Mouse (Mus musculus): ENCODE data around the gene Psmd7. TPM values are rescaled to one million over a fixed set of nuclear protein-coding genes. Genes with fewer than 3 reads are reported as not detected.
"Not testable (repeated sequence)": the region's sequence is repeated elsewhere in the genome, so short reads cannot be mapped to it uniquely, and the experiment has no call there.

Gene Psmd7
- polyA plus RNA-seq (2012; rRNA removed) = 60.7 and 70.6 TPM in 2 replicates

DNA sequence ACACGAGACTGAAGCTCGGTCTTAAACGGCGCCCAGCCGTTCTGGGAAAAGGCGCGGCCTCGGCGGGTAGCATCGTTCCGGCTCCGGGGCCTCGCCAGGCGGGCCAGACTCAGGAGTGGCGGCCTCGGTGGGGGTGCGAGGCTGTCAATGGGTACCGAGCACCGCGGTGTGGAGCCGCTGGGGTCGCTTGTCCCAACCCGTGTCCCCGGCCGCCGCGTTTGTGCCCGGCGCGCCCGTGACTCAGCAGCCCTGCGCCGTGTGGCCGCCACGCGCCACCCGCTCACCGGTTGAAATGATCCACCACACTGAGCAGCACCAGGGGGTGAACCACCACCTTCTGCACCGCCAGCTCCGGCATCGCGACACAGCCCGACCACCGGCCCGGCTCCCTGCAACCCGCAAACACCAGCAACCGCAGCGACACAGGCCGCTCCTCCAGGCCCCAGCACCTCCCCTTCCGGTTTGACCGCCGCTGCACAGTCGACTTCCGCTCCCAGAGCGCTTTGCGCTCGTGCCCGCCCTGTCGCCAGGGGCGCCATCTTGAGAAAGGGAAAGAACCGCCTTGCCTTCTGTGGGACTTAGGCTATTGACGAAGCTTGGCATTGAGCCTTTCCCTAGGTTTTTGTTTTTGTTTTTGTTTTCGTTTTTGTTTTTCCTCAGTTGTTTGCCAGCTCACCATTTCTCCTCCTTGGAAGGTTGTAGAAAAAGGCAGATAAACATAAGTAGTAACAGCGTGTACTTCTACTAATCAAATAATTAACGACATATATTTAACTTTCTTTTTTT, at the start of gene Psmd7:
Gene Psmd7, minus strand, starts transcription at position 470 of the 786 bp plus-strand sequence.
- peak within 1 kb of the TSS; percentile 100 for H3K4me3 ChIP-seq (ENCODE audit: control insufficient read depth, low read depth, low read length)
- no peaks in the 10 kb centered on the region for H3K27me3 ChIP-seq (ENCODE audit: control insufficient read depth, insufficient read depth, low read length)
- TF ChIP-seq CTCF (IDR thresholded peaks at IDR 0.05; ENCODE audit: control insufficient read depth, insufficient read depth, insufficient replicate concordance, low read depth, low read length) (no peak), POLR2A (IDR thresholded peaks at IDR 0.05; ENCODE audit: control insufficient read depth, low read depth, low read length) (peak; percentile 96)
- H3K27ac ChIP-seq (ENCODE audit: control insufficient read depth, insufficient read depth, low read depth, low read length) = peak within 1 kb of the TSS; percentile 97
- peaks cover 3% of the 10 kb centered on the region for H3K4me1 ChIP-seq (ENCODE audit: control insufficient read depth, insufficient read depth, low read length)
- peaks cover 1% of the 10 kb centered on the region; the same call in 1 of the 2 replicates for H3K36me3 ChIP-seq (ENCODE audit: control insufficient read depth, insufficient read depth, low read length)

DNA sequence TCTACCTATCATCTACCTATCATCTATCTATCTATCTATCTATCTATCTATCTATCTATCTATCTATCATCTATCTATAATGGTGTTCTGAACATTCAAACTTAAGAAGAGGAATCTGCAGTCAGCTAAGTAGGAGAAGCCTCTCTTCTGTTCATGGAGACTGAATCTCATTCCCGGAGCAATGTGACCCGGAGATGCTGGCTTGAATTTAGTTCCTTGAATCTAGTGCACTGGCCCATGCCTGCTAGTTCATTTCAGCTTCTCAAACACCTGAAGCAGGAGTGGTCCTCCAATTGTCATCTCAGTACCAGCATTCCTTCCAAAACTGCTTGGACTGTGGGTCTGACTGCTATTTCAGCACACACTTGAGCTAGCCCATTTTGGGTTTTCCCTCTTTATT, 45.5 kb upstream of the Psmd7 start:
- TF ChIP-seq POLR2A (IDR thresholded peaks at IDR 0.05; ENCODE audit: control insufficient read depth, low read depth, low read length) (no peak), CTCF (IDR thresholded peaks at IDR 0.05; ENCODE audit: control insufficient read depth, insufficient read depth, insufficient replicate concordance, low read depth, low read length) (no peak)
- H3K36me3 ChIP-seq (ENCODE audit: control insufficient read depth, insufficient read depth, low read length) = no peaks in the 10 kb centered on the region
- peaks cover 5% of the 10 kb centered on the region for H3K4me1 ChIP-seq (ENCODE audit: control insufficient read depth, insufficient read depth, low read length)
- no peak overlapping the region for H3K27ac ChIP-seq (ENCODE audit: control insufficient read depth, insufficient read depth, low read depth, low read length)
- H3K27me3 ChIP-seq (ENCODE audit: control insufficient read depth, insufficient read depth, low read length) = no peaks in the 10 kb centered on the region
- H3K4me3 ChIP-seq (ENCODE audit: control insufficient read depth, low read depth, low read length) = no peak overlapping the region

DNA sequence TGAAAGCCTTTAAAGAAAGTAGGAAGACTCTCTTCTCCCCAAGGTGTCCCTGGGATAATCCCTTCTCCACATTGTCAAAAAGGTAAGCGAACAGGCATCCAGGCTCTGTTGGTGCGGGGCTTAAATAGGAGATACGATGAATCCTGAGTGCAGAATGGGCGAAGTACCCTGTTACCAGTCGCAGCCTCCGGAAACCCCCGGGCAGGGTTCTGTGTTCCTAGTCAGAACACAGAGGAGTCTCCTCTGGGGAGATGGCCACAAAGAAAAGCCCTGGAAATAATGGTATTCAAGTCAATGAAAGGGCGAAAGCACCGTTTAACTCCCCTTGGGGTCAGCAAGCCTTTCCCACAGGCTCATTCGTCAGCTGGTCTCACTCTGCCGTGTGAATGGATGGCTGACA, 41.4 kb upstream of the Psmd7 start:
- H3K27ac ChIP-seq (ENCODE audit: control insufficient read depth, insufficient read depth, low read depth, low read length) = no peak overlapping the region
- H3K4me1 ChIP-seq (ENCODE audit: control insufficient read depth, insufficient read depth, low read length) = peaks cover 5% of the 10 kb centered on the region
- no peak overlapping the region for H3K4me3 ChIP-seq (ENCODE audit: control insufficient read depth, low read depth, low read length)
- TF ChIP-seq POLR2A (IDR thresholded peaks at IDR 0.05; ENCODE audit: control insufficient read depth, low read depth, low read length) (no peak), CTCF (IDR thresholded peaks at IDR 0.05; ENCODE audit: control insufficient read depth, insufficient read depth, insufficient replicate concordance, low read depth, low read length) (no peak)
- H3K36me3 ChIP-seq (ENCODE audit: control insufficient read depth, insufficient read depth, low read length) = no peaks in the 10 kb centered on the region
- H3K27me3 ChIP-seq (ENCODE audit: control insufficient read depth, insufficient read depth, low read length) = no peaks in the 10 kb centered on the region

DNA sequence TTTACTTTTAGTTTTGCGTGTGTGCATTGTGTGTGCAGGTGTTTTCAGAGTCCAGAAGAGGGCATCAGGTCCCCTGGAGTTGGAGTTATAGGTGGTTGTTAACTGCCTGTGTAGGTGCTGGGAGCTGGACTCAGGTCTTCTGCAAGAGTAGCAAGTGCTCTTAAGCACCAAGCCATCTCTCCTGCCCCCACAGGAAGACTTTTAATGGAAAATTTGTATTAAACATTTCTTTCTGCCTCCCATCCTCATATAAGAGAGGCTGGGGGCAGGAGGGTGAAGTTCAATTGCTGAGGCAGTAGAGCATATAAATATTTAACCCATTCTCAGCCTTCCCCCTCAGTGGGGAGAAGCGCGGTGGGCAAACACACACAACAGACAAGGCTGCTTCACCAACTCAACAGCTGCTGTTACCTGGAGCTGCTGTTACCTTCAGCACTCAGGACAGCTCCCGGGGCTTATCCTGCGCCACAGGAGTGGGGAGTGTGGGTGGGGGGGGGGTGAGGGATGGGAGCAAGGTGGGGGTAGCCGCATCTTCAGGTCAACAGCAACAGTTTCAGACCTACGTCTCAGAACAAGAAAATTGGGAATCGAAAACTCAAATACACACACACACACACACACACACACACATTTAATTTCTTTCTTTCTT, 40.4 kb upstream of the Psmd7 start:
- Histone ChIP-seq H3K27ac (ENCODE audit: control insufficient read depth, insufficient read depth, low read depth, low read length) (no peak overlapping the region), H3K36me3 (ENCODE audit: control insufficient read depth, insufficient read depth, low read length) (no peaks in the 10 kb centered on the region), H3K4me1 (ENCODE audit: control insufficient read depth, insufficient read depth, low read length) (peaks cover 5% of the 10 kb centered on the region), H3K27me3 (ENCODE audit: control insufficient read depth, insufficient read depth, low read length) (no peaks in the 10 kb centered on the region), H3K4me3 (ENCODE audit: control insufficient read depth, low read depth, low read length) (no peak overlapping the region)
- TF ChIP-seq POLR2A (IDR thresholded peaks at IDR 0.05; ENCODE audit: control insufficient read depth, low read depth, low read length) = no peak
- TF ChIP-seq CTCF (IDR thresholded peaks at IDR 0.05; ENCODE audit: control insufficient read depth, insufficient read depth, insufficient replicate concordance, low read depth, low read length) = no peak

DNA sequence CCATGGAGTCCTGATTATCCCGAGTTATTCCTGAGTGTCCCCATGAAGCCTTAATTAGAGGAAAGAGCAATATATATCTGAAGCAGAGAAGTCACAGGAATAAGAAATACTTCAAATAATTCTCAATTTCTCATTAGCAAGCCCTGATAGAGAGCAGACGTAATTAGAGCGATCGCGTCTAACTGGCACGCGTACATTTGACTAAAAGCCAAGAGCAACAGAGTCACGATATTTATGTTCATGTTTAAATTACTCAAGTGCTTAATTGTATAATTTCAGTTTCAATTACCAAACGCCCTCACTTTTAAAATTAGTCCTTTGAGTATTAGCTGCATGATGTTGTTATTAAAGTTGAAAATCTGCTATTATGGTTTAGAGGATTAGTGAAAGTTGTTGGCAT, 39.6 kb upstream of the Psmd7 start:
- TF ChIP-seq POLR2A (IDR thresholded peaks at IDR 0.05; ENCODE audit: control insufficient read depth, low read depth, low read length) (no peak), CTCF (IDR thresholded peaks at IDR 0.05; ENCODE audit: control insufficient read depth, insufficient read depth, insufficient replicate concordance, low read depth, low read length) (no peak)

DNA sequence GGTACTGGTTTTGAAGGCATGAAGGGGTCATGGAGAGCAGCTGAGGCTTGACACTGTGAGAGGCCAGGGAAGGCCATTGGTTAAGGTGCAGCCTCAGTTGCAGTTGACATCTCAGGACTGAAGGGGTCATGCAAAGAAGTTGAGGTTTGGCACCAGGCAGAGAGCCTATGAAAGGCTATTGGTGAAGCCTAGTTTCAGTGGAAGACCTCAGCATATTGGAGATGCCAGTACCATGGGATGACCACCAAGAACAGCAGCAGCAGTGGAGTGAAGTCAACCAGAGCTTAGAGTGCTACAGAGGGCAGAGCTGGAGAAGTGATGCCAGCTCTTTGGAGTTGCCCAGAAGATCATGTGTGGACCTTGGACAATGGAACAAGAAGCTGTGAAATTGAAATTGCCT, 36.0 kb upstream of the Psmd7 start:
- H3K4me3 ChIP-seq (ENCODE audit: control insufficient read depth, low read depth, low read length); H3K4me1 ChIP-seq (ENCODE audit: control insufficient read depth, insufficient read depth, low read length); H3K27me3 ChIP-seq (ENCODE audit: control insufficient read depth, insufficient read depth, low read length); H3K36me3 ChIP-seq (ENCODE audit: control insufficient read depth, insufficient read depth, low read length); H3K27ac ChIP-seq (ENCODE audit: control insufficient read depth, insufficient read depth, low read depth, low read length): not testable (repeated sequence)

More for the DNA sequence above, 39.6 kb upstream of the Psmd7 start:
- Histone ChIP-seq H3K4me3 (ENCODE audit: control insufficient read depth, low read depth, low read length) (no peak overlapping the region), H3K4me1 (ENCODE audit: control insufficient read depth, insufficient read depth, low read length) (peaks cover 5% of the 10 kb centered on the region), H3K27ac (ENCODE audit: control insufficient read depth, insufficient read depth, low read depth, low read length) (no peak overlapping the region), H3K27me3 (ENCODE audit: control insufficient read depth, insufficient read depth, low read length) (no peaks in the 10 kb centered on the region), H3K36me3 (ENCODE audit: control insufficient read depth, insufficient read depth, low read length) (no peaks in the 10 kb centered on the region)

DNA sequence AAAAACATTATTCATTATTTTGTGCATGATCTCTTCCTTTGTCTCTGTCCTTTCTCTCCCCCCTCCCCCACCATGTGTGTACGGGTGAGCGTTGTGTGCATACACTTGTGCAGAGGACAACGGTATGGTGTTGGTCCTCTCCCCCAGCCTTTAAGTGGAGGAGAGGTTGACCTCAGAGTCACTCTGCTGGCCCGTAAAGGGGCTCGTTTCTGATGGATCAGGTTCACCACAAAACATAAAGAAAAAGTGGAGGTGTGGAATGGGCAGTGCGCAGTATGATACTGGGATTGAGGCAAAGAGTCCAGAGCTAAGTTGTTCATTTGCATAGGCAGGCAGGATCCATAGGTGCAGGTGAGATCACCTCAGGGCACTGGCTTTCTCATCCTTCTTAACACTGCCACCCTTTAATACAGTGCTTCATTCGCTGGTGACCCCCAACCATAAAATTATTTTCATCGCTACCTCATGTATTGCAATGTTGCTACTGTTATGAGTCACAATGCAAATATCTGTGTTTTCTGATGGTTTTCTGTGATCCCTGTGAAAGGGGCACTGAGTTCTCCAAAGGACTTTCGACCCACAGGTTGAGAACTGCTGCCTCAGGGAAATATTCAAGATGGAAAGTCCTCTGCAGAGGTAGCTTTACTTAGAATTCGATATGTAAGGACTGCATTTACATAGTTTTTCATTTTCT, 33.8 kb upstream of the Psmd7 start:
- Histone ChIP-seq H3K36me3 (ENCODE audit: control insufficient read depth, insufficient read depth, low read length) (no peaks in the 10 kb centered on the region), H3K4me1 (ENCODE audit: control insufficient read depth, insufficient read depth, low read length) (no peaks in the 10 kb centered on the region), H3K4me3 (ENCODE audit: control insufficient read depth, low read depth, low read length) (no peak overlapping the region), H3K27ac (ENCODE audit: control insufficient read depth, insufficient read depth, low read depth, low read length) (no peak overlapping the region), H3K27me3 (ENCODE audit: control insufficient read depth, insufficient read depth, low read length) (no peaks in the 10 kb centered on the region)
- TF ChIP-seq CTCF (IDR thresholded peaks at IDR 0.05; ENCODE audit: control insufficient read depth, insufficient read depth, insufficient replicate concordance, low read depth, low read length) (no peak), POLR2A (IDR thresholded peaks at IDR 0.05; ENCODE audit: control insufficient read depth, low read depth, low read length) (no peak)

Data from testis, adult 2 months (tissue).